Mouse (Mus musculus) stomach, embryonic 14.5 days (tissue): ENCODE results near the gene Trpc7. TPM values are rescaled to one million over a fixed set of nuclear protein-coding genes. Genes with fewer than 3 reads are reported as not detected.

ENCODE experiments used
- ATAC-seq: fragments of 200-750 bp; cut with Nextera tagmentation; 2 replicates; pipeline ENCODE4 v1.8.0; 2017; ENCODE audit warnings: low read depth, moderate TSS enrichment; ENCODE audit not compliant: insufficient number of reproducible peaks, insufficient read depth, low FRiP score
- H3K27ac ChIP-seq: fragments of 300-500 bp; sonication (generic); 2 replicates; pipeline ENCODE4 v1.5.1; 2014; ENCODE audit warnings: mild to moderate bottlenecking, low read length, moderate library complexity, mixed read lengths
- H3K27me3 ChIP-seq: fragments of 300-500 bp; sonication (generic); 2 replicates; pipeline ENCODE4 v1.6.1; 2014; ENCODE audit warnings: low read length, control low read depth, mixed read lengths; ENCODE audit not compliant: control insufficient read depth, insufficient read depth
- H3K36me3 ChIP-seq: fragments of 300-500 bp; sonication (generic); 2 replicates; pipeline ENCODE4 v1.6.1; 2014; ENCODE audit warnings: mild to moderate bottlenecking, control low read depth, low read length, moderate library complexity, mixed read lengths; ENCODE audit not compliant: control insufficient read depth, insufficient read depth
- H3K4me1 ChIP-seq: fragments of 300-500 bp; sonication (generic); 2 replicates; pipeline ENCODE4 v1.6.1; 2014; ENCODE audit warnings: low read length, control low read depth, mixed read lengths; ENCODE audit not compliant: control insufficient read depth, insufficient read depth
- H3K4me2 ChIP-seq: fragments of 300-500 bp; sonication (generic); replicated peaks from 2 replicates; pipeline ENCODE4 v1.6.1; 2014; ENCODE audit warnings: low read depth, low read length, control low read depth
- H3K4me3 ChIP-seq: fragments of 300-500 bp; sonication (generic); 2 replicates; pipeline ENCODE4 v1.5.1; 2014; ENCODE audit warnings: low read depth, low read length, control low read depth
- H3K9ac ChIP-seq: fragments of 300-500 bp; sonication (generic); replicated peaks from 2 replicates; pipeline ENCODE4 v1.6.1; 2014; ENCODE audit warnings: low read depth, mild to moderate bottlenecking, control low read depth, low read length, moderate library complexity, mixed read lengths
- H3K9me3 ChIP-seq: fragments of 300-500 bp; sonication (generic); 2 replicates; pipeline ENCODE4 v1.6.1; 2016; ENCODE audit warnings: low read depth, low read length, control low read depth; ENCODE audit not compliant: control insufficient read depth
- WGBS: fragments of 180-500 bp; shearing (Covaris S2); extraction: QIAGEN DNeasy Blood & Tissue Kit; methylation state at CpG from one replicate; pipeline ENCODE4 v1.1.7; 2014; 5-methylcytosine and 5-hydroxymethylcytosine counted together
- polyA plus RNA-seq: library from polyadenylated mRNA; unstranded; fragments of >200 nt; fragmentation: Nextera tagmentation; extraction: Ambion mirVana; gene quantifications from 2 replicates; pipeline ENCODE4 v1.2.1, GENCODE M21; 2014

The Trpc7 gene
- polyA plus RNA-seq, 1 experiment from 2014 or later: not detected

DNA sequence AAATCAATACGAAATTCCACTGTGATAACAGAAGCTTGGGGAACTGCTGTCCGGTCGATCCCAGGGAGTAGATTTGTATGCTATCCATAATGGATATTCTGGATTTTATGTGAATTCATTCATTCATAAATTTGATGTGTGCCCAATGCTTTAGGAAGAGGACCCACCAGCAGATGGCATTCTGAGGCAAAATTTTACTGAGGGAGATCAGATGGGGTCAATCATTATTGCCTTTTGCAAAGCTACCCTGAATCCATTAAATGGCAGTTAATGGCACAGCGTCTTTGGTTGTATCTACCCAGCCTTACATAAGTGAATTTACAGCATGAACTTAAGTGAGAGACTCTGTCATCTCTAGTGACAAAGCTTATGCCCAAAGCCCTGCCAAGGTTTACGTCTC lies 1.2 kb downstream of the Trpc7 start:
- Histone ChIP-seq H3K36me3 (no peaks in the 10 kb centered on the region), H3K4me2 (no peak overlapping the region), H3K27me3 (no peaks in the 10 kb centered on the region), H3K27ac (no peak overlapping the region), H3K9ac (no peak overlapping the region), H3K4me1 (no peaks in the 10 kb centered on the region), H3K9me3 (no peaks in the 10 kb centered on the region), H3K4me3 (no peak overlapping the region)
- ATAC-seq: no peak
- 78% methylated on average over 5 of the region's 5 CpGs for WGBS

DNA sequence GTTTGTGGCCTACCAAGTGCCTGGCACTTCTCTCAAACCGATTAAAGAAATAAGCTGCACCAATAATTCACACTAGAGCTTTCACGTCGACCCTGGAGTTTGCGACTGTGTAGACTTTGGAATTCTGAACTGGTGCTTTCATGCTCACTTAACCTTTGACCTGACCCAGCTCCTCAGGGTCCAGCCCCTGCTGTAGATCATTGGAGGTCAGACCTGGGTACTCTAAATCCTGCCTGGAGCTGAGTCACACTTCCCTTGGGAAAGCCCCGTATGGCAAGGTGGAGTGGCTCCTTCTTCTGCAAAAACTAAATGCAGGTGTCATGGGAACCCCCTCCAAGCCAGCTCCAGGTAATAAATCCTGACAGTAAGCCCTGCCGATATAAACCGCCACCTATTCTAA lies 5.9 kb downstream of the Trpc7 start:
- Histone ChIP-seq H3K4me1 (no peaks in the 10 kb centered on the region), H3K27me3 (no peaks in the 10 kb centered on the region), H3K4me3 (no peak overlapping the region), H3K36me3 (no peaks in the 10 kb centered on the region), H3K4me2 (no peak overlapping the region), H3K9me3 (no peaks in the 10 kb centered on the region), H3K9ac (no peak overlapping the region), H3K27ac (no peak overlapping the region)
- 48% methylated on average over 7 of the region's 7 CpGs for WGBS
- ATAC-seq: no peak

DNA sequence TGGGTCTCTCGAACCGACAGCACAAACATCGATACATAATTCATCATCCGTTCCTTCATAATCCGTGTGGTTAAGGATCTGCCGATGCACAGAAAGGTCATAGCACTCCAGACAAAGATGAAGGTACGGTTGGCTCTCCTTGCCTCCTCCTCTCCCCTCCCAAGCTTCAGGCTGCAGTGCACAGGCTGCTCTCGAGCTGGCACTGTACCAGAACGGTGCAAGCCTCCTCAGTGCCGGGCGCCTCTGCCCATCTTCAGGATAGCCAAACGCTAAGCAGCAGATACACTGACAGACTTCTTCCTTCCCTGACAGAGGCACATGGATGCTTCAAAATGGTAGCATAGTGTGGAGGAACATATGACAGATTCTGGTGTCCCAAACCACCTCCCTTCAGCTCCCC lies 12.9 kb downstream of the Trpc7 start:
- H3K9ac ChIP-seq: no peak overlapping the region
- ATAC-seq: no peak
- no peak overlapping the region for H3K4me2 ChIP-seq
- H3K36me3 ChIP-seq: no peaks in the 10 kb centered on the region
- H3K27ac ChIP-seq: no peak overlapping the region
- no peaks in the 10 kb centered on the region for H3K9me3 ChIP-seq
- H3K27me3 ChIP-seq: no peaks in the 10 kb centered on the region
- WGBS: 74% methylated on average over 12 of the region's 12 CpGs
- no peak overlapping the region for H3K4me3 ChIP-seq
- H3K4me1 ChIP-seq: no peaks in the 10 kb centered on the region

DNA sequence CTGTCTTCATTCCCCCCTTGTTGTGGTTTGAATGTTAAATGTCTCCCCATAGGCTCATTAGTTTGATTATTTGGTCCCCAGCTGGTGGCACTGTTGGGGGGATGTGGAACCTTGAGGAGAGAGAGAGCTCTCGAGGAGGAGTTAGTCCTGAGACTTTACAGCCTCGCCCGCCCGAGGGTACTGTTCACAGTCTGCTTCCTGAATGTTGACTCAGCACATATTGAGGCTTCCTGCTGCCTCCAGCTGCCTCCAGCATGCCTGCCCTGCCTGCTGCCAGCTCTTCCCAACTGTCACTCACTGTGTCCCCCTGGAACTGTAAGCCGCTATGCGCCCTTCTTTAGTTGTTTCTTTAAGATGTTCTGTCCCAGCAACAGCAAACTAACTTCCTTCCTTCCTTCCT lies 31.2 kb downstream of the Trpc7 start:
- Histone ChIP-seq H3K4me3 (no peak overlapping the region), H3K27ac (no peak overlapping the region), H3K27me3 (no peaks in the 10 kb centered on the region), H3K36me3 (no peaks in the 10 kb centered on the region), H3K4me1 (no peaks in the 10 kb centered on the region), H3K9me3 (no peaks in the 10 kb centered on the region), H3K9ac (no peak overlapping the region), H3K4me2 (no peak overlapping the region)
- 85% methylated on average over 6 of the region's 6 CpGs for WGBS
- ATAC-seq: no peak

DNA sequence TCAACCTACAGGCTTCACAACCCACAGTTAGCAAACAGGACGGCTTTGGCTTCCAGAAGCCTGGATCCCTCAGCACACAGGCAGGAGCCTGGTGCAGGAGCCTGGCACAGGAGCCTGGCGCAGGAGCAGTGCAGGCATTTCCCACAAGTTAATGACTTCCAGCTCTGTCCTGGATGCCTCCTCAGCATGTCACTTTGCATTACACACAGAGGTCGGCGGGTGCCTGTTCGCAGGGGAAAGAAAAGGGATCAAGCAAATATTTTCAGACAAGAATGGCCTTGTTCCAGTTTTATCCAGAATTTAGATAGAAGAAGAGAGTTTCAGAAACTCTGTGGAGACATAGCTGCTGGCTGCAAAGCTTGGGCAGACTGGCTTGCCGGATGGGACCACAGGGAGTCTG lies 33.8 kb downstream of the Trpc7 start:
- Histone ChIP-seq H3K27ac (no peak overlapping the region), H3K9ac (no peak overlapping the region), H3K27me3 (no peaks in the 10 kb centered on the region), H3K4me1 (no peaks in the 10 kb centered on the region), H3K4me2 (no peak overlapping the region), H3K36me3 (no peaks in the 10 kb centered on the region), H3K9me3 (no peaks in the 10 kb centered on the region), H3K4me3 (no peak overlapping the region)
- WGBS: 68% methylated on average over 6 of the region's 6 CpGs
- ATAC-seq: no peak

DNA sequence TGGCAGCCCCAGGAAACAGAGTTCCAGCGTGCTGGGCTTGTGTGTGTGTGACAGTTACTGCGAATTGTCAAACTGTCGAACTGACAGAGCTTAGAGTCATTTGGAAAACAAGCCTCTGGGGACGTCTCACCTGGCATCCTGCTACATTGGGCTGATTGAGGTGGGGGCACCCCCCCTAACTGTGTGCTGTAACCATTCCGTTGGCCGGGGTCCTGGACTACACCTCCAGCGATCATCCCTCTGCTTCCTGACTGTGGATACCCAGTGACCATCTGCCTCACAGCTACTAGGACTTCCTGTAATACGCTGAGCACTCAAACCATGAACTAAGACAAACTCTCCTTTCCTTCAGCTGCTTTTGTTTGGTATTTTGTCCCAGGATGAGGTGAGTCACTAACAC lies 41.3 kb downstream of the Trpc7 start:
- no peak for ATAC-seq
- H3K27ac ChIP-seq: no peak overlapping the region
- no peak overlapping the region for H3K4me2 ChIP-seq
- H3K9me3 ChIP-seq: no peaks in the 10 kb centered on the region
- H3K36me3 ChIP-seq: no peaks in the 10 kb centered on the region
- 74% methylated on average over 8 of the region's 8 CpGs for WGBS
- no peak overlapping the region for H3K9ac ChIP-seq
- H3K4me1 ChIP-seq: no peaks in the 10 kb centered on the region
- no peak overlapping the region for H3K4me3 ChIP-seq
- H3K27me3 ChIP-seq: no peaks in the 10 kb centered on the region

DNA sequence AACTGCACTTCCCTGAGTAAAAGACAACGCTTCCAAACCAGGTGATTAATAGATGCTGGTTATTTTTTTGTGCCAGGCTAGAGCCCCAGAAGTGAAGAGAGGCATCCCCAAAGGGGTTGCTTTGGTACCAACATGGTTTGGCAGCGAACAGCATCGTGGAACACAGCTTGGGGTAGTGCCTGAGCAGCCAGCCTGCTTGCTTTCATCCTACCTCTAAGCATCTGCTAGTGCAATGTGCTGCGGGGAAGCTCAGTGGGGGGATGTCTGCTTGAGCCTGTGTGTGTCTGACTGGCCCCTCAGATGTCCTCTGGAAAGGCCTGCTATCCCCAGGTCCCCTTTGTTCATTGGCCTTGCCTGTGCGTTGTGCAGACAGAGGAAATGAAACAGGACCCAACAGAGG lies 42.4 kb downstream of the Trpc7 start:
- H3K27ac ChIP-seq: no peak overlapping the region
- WGBS: 60% methylated on average over 5 of the region's 5 CpGs
- H3K27me3 ChIP-seq: no peaks in the 10 kb centered on the region
- H3K4me2 ChIP-seq: no peak overlapping the region
- ATAC-seq: no peak
- no peaks in the 10 kb centered on the region for H3K4me1 ChIP-seq
- H3K9me3 ChIP-seq: no peaks in the 10 kb centered on the region
- no peaks in the 10 kb centered on the region for H3K36me3 ChIP-seq
- no peak overlapping the region for H3K4me3 ChIP-seq
- H3K9ac ChIP-seq: no peak overlapping the region

DNA sequence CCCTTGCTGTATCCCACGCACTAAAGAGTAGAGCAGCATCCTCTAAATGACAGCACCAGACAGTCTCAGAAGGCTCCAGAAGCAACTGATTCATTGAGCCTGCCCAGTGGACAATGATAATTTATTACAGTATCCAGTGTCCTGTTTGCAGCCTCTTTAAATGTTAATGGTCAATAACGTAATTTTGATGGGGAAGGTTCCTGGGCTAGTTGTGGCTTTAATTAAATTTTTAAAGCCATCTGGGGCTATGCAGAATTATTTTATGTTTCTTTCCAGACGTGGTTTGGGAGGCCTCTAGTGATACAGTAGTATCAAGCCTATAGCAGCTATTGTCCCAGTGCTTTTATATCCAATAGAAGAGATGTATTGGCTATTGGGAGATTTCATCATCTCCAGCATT lies 49.9 kb downstream of the Trpc7 start:
- H3K9me3 ChIP-seq: no peaks in the 10 kb centered on the region
- no peak overlapping the region for H3K4me2 ChIP-seq
- no peaks in the 10 kb centered on the region for H3K4me1 ChIP-seq
- H3K4me3 ChIP-seq: no peak overlapping the region
- H3K27ac ChIP-seq: no peak overlapping the region
- H3K27me3 ChIP-seq: no peaks in the 10 kb centered on the region
- no peaks in the 10 kb centered on the region for H3K36me3 ChIP-seq
- ATAC-seq: no peak
- WGBS: 82% methylated on average over 3 of the region's 3 CpGs
- no peak overlapping the region for H3K9ac ChIP-seq

DNA sequence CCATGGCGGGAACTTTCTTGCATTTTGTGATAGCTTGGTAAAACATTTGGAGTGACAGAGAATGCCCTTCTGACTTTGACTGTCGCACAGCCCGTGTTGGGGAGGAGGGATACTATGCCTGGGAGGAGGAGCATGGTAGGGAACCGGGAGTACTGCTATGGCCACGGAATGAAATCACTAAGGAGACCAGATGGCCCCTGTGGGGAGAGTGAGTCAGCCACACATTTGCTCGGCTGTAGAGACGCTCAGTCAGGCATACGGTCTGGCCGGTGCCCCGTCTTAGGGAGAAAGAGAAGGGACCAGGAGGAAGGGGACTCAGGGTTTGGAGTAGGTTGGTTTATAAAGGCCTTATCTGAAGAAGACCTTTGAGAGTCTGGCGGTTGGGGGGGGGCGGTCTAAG lies 80.3 kb downstream of the Trpc7 start:
- Histone ChIP-seq H3K27me3 (no peaks in the 10 kb centered on the region), H3K27ac (no peak overlapping the region), H3K4me3 (no peak overlapping the region), H3K4me1 (no peaks in the 10 kb centered on the region), H3K36me3 (no peaks in the 10 kb centered on the region), H3K9ac (no peak overlapping the region), H3K4me2 (no peak overlapping the region), H3K9me3 (no peaks in the 10 kb centered on the region)
- 89% methylated on average over 12 of the region's 12 CpGs for WGBS
- no peak for ATAC-seq
